Mouse (Mus musculus): Measurements from ENCODE around the gene Insl6.
A peak's percentile ranks its signal among the peaks of the same experiment; 100 is the strongest.

The Insl6 gene

DNA sequence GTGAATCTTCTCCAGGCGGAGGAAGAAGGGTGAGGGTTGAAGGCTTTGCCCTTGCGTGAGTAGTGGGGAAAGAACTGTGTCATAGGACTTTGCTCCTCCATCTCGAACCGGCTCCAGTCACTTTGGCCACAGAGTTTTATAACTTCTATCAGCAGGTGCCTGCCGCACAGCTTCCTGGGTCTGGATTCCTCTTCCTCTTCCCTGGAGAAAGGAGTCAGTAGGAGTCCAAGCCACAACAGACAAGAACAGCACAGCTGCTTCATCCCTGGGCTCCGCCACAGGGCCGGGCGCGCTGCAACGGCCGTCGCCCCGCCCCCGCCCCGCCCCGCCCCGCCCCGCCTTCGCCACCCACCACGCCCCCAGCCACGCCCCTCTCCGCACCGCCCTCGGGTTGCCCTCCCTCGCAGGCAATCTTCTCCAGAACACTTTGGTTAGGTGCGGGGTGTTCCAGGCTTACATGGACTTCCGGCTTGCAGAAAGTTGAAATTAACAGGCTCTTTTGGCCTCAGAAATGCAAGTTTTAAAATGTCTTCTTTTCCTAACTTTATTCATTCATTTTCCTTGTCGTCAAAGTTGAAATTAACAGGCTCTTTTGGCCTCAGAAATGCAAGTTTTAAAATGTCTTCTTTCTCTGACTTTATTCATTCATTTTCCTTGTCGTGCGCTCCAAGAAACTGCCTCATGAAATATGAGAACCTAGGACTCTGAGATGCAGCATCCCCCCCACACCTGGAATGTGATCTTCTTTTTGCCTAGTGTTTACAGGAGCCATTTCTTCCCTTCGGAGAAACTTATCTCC is at the start of gene Insl6:
Gene Insl6 (minus strand): TSS at position 304 of the 799 bp plus-strand sequence.
- no peak for DNase-seq

DNA sequence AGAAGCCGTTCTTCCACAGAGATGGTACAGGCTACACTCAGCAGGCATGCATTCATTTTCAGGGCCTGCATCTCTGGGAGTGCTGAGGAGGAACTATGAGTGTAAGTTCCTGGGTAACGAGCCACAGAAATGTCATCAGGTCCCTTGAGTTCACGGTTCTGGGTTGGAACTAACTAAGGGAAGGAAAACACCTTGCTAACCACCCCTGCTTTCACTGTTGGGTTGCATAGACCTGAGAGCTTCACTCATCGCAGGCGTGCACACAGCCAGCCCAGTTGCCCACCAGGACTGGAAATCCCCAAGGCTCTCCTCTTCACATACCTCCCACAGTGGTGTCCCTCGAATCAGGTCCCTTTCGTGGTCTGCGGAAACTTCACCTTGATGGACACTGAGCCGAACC is 49.8 kb upstream of the Insl6 start:
- no peak for DNase-seq

DNA sequence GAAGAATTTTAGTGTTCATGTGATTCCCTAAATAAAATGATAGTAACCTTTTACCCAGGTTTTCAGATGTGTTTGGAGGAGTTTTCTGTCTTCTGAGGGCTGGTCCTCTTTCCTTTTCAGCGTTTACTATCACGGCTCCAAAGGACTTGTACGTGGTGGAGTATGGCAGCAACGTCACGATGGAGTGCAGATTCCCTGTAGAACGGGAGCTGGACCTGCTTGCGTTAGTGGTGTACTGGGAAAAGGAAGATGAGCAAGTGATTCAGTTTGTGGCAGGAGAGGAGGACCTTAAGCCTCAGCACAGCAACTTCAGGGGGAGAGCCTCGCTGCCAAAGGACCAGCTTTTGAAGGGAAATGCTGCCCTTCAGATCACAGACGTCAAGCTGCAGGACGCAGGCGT is 48.3 kb upstream of the Insl6 start:
- no peak for DNase-seq

DNA sequence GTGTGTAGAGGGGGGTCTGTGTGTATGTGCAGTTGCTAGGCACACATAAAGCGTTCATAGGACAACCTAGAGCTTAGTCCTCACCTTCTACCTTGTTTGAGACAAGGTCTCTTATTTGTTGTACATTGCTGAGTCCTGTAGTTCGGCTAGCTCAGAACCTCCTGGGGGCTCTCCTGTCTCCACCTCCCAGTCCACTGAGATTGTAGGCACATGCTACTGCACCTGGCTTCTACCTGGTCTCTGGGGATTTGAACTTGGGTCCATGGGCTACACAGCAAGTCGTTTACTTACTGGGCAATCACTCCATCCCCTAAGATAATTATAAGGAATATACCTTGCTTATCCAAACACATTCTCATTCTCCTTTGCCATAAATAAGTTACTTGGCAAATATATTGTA is 47.5 kb upstream of the Insl6 start:
- DNase-seq: no peak

DNA sequence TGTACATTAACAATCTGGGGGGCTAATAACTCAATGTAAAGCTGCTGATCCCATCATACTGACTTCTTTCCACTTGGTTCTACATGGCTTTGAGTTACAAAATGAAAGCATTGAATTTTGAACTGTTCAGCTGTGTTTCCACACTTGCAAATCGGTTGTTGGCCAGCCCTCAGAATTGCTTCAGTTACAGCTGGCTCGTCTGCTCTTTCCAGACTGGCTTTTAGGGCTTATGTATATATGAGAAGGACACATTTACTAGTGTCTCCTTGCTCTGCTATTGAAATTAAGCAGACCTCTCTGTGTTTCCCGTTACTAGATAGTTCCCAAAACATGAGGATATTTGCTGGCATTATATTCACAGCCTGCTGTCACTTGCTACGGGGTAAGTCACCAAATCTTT is 47.0 kb upstream of the Insl6 start:
- no peak for DNase-seq

DNA sequence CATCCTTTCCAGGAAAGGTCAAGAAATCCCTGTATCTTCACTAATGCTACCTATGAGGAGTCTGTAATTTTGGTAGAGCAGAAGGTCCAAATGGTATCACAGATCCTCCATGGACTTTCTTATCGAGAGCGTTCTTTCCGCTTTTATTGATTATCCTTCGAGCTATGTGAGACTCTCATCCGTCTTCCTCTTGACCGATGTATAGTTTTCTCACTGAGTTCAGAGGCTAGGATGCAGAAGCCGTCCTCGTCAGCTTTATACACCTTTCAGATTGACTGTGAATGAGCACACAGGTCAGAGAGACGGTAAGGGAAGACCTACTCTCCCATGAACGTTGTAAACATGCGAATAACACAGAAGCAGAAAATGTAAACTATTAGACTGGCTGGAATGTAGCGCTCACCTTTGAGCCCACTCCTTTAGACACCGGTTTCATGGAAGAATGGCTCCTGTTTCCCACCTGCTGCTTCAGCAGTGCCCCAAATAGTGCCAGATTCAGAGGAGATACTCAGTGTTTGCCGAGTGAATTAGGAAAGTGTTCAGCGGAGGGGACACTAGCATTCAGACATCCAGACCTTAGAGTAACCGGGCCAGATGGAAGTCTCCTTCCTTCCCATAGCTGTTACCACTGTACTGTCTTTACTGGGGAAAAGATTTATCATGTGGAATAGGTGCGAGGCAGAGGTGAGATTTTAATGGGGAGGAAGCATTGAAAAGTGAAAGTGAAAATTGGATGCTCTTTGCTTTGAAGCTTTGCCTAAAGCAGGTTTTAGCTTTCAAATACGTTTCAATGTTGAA is 46.3 kb upstream of the Insl6 start:
- DNase-seq: no peak

DNA sequence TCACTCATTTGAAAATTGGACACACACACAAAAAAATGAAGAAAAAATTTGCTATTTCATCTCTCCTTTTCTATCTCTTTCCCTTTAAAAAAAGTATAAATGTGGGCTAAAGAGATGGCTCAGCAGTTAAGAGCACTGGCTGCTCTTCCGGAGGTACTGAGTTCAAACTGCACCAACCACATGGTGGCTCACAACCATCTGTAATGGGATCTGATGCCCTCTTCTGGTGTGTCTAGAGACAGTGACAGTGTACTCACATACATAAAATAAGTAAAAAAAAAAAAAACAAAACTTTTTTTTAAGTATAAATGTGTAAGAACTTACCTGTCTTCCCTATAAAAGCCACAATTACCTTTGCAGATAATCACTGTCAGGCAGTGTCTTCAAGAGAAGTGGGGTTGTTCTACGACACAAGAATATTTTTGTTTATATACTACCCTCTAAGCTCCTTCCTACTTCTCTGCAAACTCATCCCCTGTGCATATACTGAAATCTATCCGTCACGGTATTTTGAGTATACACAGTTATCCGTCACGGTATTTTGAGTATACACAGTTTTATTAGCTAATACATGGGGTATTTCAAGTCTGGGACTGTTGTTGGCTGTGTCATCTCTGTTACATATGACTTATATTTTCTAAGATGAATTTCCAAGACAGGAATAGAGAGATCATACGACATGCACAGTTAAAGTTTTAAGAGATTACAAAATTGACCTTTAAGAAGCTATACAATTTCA is 45.6 kb upstream of the Insl6 start:
- DNase-seq: no peak

DNA sequence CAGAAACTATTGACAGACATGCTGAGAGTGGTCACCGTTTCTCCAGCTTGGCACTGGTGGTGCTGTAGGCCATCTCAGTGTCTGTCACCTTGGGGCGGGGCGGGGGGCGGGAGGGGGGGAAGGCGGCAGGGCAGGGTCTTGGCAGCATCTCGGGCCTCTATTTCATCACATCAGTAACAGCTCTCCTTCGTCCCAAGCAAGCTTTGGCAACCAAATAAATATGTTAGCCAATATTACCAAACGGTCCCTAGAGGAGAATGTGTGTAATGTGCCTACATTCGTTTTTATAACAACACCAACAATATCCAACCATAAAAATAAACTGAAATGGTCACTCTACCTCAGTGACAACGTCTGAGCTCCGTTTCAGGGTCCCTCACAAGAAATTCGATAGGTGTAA is 45.0 kb upstream of the Insl6 start:
- no peak for DNase-seq

DNA sequence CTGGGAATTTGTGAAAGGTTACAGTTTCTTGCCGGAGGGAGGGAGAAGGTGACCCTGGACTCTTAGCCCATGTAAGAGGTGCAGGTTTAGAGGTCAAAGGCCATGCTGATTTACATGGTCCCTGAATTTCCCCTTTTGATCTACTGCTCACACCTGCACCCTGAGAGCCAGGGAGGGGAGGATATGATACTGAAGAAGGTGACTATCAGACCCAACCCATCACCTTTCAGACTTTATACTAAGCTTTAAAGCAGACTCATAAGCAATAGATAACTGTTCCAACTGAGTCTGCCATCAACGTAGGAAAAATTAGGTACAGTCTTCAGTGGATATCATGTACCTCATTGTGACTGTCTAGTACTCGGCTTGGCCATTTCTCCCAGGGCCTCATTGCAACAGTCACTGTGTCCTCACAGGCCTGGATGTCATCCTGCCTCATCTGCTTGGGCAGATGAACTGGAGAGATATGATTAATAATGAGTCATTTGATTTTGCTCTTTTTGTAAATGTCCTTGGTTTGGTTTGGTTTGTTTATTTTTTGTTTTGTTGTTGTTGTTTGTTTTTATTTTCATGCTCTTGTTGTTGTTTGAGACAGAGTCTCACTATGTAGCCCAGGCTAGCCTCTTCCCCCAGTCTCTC is 43.6 kb upstream of the Insl6 start:
- DNase-seq: no peak

DNA sequence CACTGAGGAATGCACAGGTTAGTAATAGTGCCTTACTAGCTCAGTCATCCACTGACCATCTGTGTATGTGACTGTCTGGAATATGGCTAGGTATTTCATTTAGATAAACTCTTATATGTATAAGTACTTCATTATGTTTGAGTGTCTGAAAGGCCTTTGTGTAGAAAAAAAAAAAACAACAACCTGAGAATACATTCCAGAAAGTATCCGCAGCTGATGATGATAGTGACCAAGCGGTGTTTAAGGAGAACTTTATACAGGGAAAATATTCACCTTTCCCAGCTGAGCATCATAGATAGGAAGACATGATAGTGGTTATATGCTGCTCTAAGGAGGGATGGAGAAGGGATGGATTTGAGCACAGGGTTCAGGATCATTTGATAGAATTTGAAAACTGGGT is 42.9 kb upstream of the Insl6 start:
- no peak for DNase-seq

DNA sequence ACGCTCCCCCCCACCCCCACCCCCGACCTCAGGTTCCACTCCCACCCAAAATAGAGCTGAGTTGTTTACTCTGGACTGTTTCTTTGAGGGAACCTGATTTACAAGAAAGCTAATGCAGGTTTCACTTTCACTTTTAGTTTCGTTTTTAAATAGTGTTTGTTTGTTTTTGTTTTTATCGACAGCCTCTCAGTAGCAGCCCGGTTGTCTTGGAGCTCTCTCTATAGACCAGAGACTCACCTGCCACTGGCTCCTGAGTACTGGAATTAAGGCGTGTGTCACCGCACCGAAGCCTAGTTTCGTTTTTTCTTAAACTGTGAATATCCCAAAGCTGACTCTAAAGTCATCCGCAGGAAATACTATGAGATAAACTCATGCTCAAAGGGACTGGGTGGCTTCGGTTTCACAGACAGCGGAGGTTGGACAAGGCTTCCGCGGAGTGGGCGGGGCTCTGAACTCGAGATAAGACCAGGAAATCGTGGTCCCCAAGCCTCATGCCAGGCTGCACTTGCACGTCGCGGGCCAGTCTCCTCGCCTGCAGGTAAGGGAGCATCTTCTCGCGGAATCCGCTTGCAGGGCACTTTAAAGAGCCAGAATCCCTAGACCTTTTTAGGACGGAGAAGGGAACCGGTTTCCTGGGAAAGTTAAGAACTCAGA is 41.9 kb upstream of the Insl6 start, which contains the start of the genes Plgrkt and Cd274:
Gene Plgrkt (minus strand): TSS at position 422 of the 654 bp plus-strand sequence.
Gene Cd274 (plus strand): TSS at position 487 of the 654 bp plus-strand sequence.
- DNase-seq: peak; percentile 44

DNA sequence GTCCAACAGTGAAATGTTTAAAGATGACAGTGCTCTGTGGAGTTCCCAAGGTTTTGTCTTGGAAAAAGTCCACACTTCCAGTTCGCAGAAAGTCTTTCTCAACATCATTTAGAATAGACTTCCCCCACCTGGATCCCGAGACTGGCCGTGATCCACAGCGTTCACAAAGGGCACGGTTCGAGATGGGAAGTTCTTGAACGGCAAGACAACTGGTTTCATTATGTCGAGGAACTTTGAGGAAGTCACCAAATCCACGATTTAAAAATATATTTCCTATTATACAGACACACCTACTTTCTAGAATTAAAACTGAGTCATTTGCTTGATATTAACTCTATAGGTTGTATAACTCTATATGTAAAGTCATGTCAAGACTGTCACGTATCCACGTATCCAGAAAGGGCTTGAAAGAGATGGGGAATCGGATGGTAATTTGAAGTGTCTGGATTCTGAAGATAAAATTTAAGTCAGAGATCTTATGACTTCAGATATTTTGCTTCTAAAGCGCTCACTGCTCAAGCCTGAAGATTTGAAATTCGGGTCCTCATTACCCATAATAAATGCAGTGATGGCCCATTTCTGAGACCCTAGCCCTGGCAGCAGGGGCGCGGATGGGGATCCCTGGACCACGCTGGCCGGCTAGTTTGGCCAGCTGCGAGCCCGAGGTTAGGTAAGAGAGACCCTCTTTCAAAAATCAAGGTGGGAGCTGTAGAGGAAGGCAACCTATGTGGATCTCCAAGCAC is 41.2 kb upstream of the Insl6 start:
- DNase-seq: no peak

DNA sequence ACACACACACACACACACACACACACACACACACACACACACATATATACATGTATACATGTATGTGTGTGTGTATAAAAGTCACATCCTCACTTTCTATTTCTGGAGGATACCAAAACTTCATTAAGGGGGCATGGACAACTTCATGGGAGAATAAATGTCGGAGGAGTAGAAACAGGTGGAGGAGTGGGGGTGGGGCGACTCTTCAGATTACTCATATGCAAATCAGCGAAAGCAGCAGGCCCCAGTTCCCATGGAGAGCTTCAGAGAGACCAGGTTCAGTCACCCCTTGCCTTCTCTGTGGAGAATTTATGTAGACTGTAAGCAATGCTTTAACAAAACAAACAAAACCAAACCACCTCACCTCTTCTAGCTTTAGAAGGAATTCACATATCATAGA is 39.9 kb upstream of the Insl6 start:
- DNase-seq: no peak

DNA sequence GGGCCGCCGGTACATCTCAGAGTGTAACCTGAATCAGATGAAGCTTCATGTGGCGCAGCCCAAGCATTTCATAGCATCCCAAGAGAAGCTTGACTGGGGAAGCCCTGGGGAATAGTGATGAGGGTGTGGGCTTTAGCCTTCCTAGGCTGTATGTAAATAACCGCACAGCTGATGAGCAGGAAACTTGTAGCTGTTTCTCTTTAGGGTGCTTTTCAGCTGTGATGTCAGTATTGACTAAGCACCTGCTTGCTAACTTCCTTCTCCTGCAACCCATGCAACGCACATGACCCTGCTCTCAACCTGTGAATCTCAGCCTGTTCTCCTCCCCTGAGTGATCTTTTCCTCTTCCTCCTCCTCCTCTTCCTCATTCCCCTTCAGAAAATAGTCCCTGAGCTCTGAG is 38.9 kb upstream of the Insl6 start:
- no peak for DNase-seq

DNA sequence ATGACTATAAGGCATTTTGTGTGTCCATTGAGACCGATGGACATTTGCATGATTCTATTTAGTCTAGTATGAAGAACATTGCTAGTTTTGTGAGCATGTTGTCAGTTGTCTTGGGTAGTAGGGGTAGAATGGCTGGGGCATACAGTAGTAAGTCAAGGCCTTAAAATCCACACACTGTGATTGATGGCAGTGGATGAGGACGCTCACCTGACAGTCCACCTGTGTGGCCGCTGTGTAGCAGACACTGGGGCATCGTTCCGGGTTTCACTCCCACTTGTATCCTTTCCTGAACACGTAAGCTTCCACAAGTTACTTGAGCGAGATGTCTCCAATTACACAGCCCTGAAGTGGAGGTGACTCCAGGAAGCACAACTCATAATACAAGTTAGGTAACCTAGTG is 38.4 kb upstream of the Insl6 start:
- no peak for DNase-seq

DNA sequence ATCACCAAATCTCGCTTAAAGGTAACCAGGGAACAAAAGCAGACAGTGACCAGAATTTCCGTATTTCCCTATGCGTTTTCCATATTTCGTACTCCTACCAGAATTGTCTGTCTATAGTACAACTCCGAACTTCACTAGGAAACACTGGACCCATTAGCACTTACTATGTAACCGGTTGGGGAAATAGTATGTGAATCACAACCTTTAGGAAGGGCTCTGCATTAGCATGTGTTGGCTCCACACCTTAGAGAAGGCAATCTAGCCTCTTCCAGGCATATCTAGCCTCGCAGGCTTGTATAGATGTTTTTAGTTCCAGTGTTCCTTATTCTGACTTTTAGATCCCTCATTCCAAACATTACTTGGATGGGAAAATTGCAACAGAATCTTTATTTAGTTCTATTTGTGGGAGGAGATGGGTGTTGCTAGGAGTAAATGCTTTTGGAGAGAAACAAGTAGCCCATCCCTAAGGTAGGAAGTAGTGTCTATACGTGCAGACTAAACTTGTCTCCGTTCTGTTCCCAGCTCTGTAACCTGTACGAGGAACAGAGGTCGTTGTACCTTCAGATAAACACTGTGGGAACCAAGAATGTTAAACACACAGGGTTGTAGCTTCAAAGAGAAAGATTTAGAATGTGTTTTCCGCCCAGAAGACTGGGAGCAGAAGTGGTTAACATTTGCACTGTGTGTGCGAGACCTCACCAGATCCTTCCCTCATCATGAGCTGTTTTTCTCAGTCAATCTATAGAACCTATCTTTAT is 37.2 kb upstream of the Insl6 start:
- DNase-seq: no peak

DNA sequence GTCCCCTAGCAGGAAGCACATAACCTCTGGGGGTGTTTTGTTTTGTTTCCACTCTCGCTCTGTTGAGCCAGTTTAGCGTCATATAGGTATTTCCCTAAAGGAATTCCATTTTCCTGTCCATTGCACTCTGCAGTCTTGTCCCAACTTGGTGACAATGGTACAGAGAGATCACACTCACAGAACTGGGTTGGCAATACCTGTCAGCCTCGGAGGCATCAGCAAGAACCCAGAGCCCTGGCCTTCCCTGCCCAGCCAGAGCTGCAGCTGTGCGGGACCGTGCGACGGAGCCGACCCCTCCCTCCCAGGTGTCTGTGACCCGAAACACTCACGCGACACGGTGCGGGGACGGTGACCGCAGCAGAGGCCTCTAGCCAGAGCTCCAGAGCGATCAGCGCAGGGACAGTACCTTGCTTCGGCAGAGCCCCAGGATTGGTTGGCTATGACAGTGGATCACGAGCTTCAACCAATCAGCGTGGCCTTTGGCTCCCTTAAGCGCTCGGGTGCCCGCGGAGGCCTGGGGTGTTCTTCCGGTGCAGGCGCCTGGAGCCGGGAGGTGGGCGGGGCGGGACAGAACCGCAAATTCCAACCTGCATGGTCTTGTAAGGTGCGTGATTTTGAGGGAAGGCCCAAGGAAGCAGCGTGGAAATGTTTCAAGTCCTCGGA is 36.4 kb upstream of the Insl6 start:
- peak; percentile 95 for DNase-seq

DNA sequence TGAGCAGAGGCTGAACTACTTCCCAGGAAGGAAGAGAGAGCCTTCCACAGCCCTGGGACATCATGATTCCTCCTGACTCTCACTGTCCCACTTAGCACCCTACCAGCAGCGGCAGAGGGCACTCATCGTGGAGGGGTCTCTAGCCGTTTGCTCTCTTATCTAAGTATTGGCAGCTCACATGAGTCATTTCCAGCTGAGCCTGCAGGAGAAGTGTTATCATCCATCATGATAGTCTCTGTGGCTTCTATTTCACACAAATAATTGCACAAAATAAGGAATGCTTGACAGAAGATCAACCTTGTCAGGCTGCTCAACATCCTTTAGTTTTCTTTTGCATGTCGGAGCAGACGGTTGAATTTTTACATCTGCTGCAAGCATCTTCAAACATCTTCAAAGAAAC is 35.1 kb upstream of the Insl6 start:
- no peak for DNase-seq

DNA sequence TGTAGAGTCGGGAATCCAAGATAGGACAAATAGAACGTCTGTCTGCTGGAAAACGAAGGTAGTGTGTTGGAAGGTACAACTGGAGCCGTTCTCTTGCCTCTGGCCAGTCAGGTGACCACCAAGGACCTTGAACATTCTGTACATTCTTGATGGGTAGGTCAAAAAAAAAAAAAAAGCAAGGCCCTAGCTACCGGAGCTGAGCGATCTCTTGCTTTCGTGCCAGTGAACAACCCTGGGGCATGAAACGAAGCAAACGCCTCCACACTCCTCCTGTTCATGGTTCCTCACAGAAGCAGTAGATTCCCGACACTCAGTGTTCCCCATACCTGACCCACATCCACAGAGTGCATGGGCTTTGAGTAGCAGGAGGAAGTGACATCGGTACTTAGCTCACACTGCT is 31.1 kb upstream of the Insl6 start:
- no peak for DNase-seq

Data from cerebellum, adult 11-12 months (tissue).